Mouse (Mus musculus) CH12.LX (cell line): ENCODE measurements around the gene Mrps14. TPM values are rescaled to one million over a fixed set of nuclear protein-coding genes. Genes with fewer than 3 reads are reported as not detected.
A peak's percentile ranks its signal among the peaks of the same experiment; 100 is the strongest.

Experiments
- DNase-seq: peaks from one replicate; pipeline ENCODE4 v3.0.0-alpha.2; 2013; ENCODE audit errors: extremely low read depth
- H3K27ac ChIP-seq: 2 replicates; pipeline ENCODE4 v1.5.1; 2012; ENCODE audit warnings: low read depth, mild to moderate bottlenecking, control low read depth, moderate library complexity; ENCODE audit not compliant: insufficient read depth
- H3K27me3 ChIP-seq: replicated peaks from 2 replicates; pipeline ENCODE3; 2012; ENCODE audit warnings: inconsistent platforms
- H3K36me3 ChIP-seq, 2 experiments: replicated peaks in 1 of 2; 2 replicates each; pipeline versions ENCODE3 to v1.6.1; 2012; ENCODE audit warnings: inconsistent platforms in 1 of 2, low read length in 1 of 2, mild to moderate bottlenecking in 1 of 2, mixed read lengths in 1 of 2, moderate library complexity in 1 of 2; ENCODE audit not compliant: control insufficient read depth in 1 of 2, insufficient read depth in 1 of 2
- H3K4me1 ChIP-seq, 2 experiments: 2 replicates each; pipeline ENCODE4 v1.6.1; 2012; ENCODE audit warnings: inconsistent platforms in 1 of 2, moderate library complexity in 1 of 2; ENCODE audit not compliant: insufficient read depth in 2 of 2, control insufficient read depth in 1 of 2
- H3K4me2 ChIP-seq: 2 replicates; pipeline ENCODE4 v1.6.1; 2012; ENCODE audit warnings: low read depth, mild to moderate bottlenecking, control low read depth; ENCODE audit not compliant: poor library complexity, insufficient read depth, severe bottlenecking
- H3K4me3 ChIP-seq, 3 experiments: fragments of 150-350 bp in 1 of 3; sonication (generic) in 1 of 3; replicated peaks in 1 of 3; 2 replicates each; pipeline versions ENCODE3 to v1.5.1; 2011 to 2012; ENCODE audit warnings: low read depth in 2 of 3, low read length in 2 of 3, mild to moderate bottlenecking in 2 of 3, moderate library complexity in 2 of 3, control low read depth in 1 of 3, improper control_type of control experiment in 1 of 3, inconsistent platforms in 1 of 3, mixed read lengths in 1 of 3; ENCODE audit not compliant: poor library complexity in 1 of 3
- H3K79me2 ChIP-seq: replicated peaks from 2 replicates; pipeline ENCODE4 v1.6.1; 2012; ENCODE audit warnings: mild to moderate bottlenecking, moderate library complexity; ENCODE audit not compliant: control insufficient read depth, poor library complexity, insufficient read depth, severe bottlenecking; ENCODE audit errors: extremely low read depth
- H3K9ac ChIP-seq: 2 replicates; pipeline ENCODE4 v1.6.1; 2012; ENCODE audit warnings: low read depth, mild to moderate bottlenecking, control low read depth, moderate library complexity; ENCODE audit not compliant: insufficient read depth
- H3K9me3 ChIP-seq: replicated peaks from 2 replicates; pipeline ENCODE3; 2012; ENCODE audit warnings: low read length, inconsistent platforms, mixed read lengths
- BHLHE40 ChIP-seq: IDR thresholded peaks from 2 replicates; pipeline ENCODE4 v1.6.1; 2011; ENCODE audit warnings: mild to moderate bottlenecking, low read depth, low read length, improper control_type of control experiment
- CHD2 ChIP-seq: IDR thresholded peaks from 2 replicates; pipeline ENCODE4 v1.6.1; 2011; ENCODE audit warnings: low read length, improper control_type of control experiment
- E2F4 ChIP-seq: IDR thresholded peaks from 2 replicates; pipeline ENCODE4 v1.6.1; 2011; ENCODE audit warnings: low read depth, low read length, improper control_type of control experiment; ENCODE audit not compliant: insufficient replicate concordance
- ELF1 ChIP-seq: IDR thresholded peaks from 2 replicates; pipeline ENCODE4 v1.6.1; 2014; ENCODE audit warnings: low read depth, mild to moderate bottlenecking, inconsistent platforms, low read length, improper control_type of control experiment
- EP300 ChIP-seq: IDR thresholded peaks from 2 replicates; pipeline ENCODE4 v1.6.1; 2011; ENCODE audit warnings: low read length, improper control_type of control experiment
- ETS1 ChIP-seq: conservative IDR thresholded peaks from 2 replicates; pipeline ENCODE4 v1.6.1; 2012; ENCODE audit warnings: low read depth, mild to moderate bottlenecking, inconsistent platforms, low read length, improper control_type of control experiment, moderate library complexity
- HCFC1 ChIP-seq: IDR thresholded peaks from 2 replicates; pipeline ENCODE4 v1.6.1; 2012; ENCODE audit warnings: low read depth, mild to moderate bottlenecking, inconsistent platforms, low read length, improper control_type of control experiment
- IRF4 ChIP-seq: IDR thresholded peaks from 2 replicates; pipeline ENCODE4 v1.6.1; 2014; ENCODE audit warnings: low read depth, mild to moderate bottlenecking, inconsistent platforms, low read length, improper control_type of control experiment
- JUN ChIP-seq: IDR thresholded peaks from 2 replicates; pipeline ENCODE4 v1.6.1; 2011; ENCODE audit warnings: low read depth, mild to moderate bottlenecking, low read length, improper control_type of control experiment, moderate library complexity; ENCODE audit not compliant: insufficient read depth
- JUND ChIP-seq: conservative IDR thresholded peaks from 2 replicates; pipeline ENCODE4 v1.6.1; 2011; ENCODE audit warnings: low read depth, low read length, improper control_type of control experiment
- MAFK ChIP-seq: IDR thresholded peaks from 2 replicates; pipeline ENCODE4 v1.6.1; 2011; ENCODE audit warnings: low read length, improper control_type of control experiment; ENCODE audit not compliant: insufficient replicate concordance
- MAX ChIP-seq: IDR thresholded peaks from 2 replicates; pipeline ENCODE4 v1.6.1; 2011; ENCODE audit warnings: low read length, improper control_type of control experiment
- MEF2A ChIP-seq: IDR thresholded peaks from 2 replicates; pipeline ENCODE4 v1.6.1; 2014; ENCODE audit warnings: low read depth, mild to moderate bottlenecking, inconsistent platforms, low read length, improper control_type of control experiment, borderline replicate concordance
- MXI1 ChIP-seq: IDR thresholded peaks from 2 replicates; pipeline ENCODE4 v1.6.1; 2011; ENCODE audit warnings: mild to moderate bottlenecking, low read depth, low read length, improper control_type of control experiment
- MYC ChIP-seq: IDR thresholded peaks from 2 replicates; pipeline ENCODE4 v1.6.1; 2011; ENCODE audit warnings: low read depth, mild to moderate bottlenecking, improper control_type of control experiment, low read length
- NELFE ChIP-seq: IDR thresholded peaks from 2 replicates; pipeline ENCODE4 v1.6.1; 2011; ENCODE audit warnings: low read depth, low read length, improper control_type of control experiment
- NRF1 ChIP-seq: IDR thresholded peaks from 2 replicates; pipeline ENCODE4 v1.6.1; 2014; ENCODE audit warnings: low read depth, mild to moderate bottlenecking, inconsistent platforms, low read length, improper control_type of control experiment, moderate library complexity
- POLR2A ChIP-seq: IDR thresholded peaks from 2 replicates; pipeline ENCODE4 v1.6.1; 2011; ENCODE audit warnings: low read depth, mild to moderate bottlenecking, improper control_type of control experiment, low read length
- POLR2AphosphoS2 ChIP-seq: IDR thresholded peaks from 2 replicates; pipeline ENCODE4 v1.6.1; 2011; ENCODE audit warnings: low read depth, low read length, improper control_type of control experiment
- RAD21 ChIP-seq: IDR thresholded peaks from 2 replicates; pipeline ENCODE4 v1.6.1; 2011; ENCODE audit warnings: low read depth, mild to moderate bottlenecking, low read length, improper control_type of control experiment, moderate library complexity
- RCOR1 ChIP-seq: conservative IDR thresholded peaks from 2 replicates; pipeline ENCODE4 v1.6.1; 2012; ENCODE audit warnings: low read depth, mild to moderate bottlenecking, inconsistent platforms, low read length, improper control_type of control experiment
- SIN3A ChIP-seq: IDR thresholded peaks from 2 replicates; pipeline ENCODE4 v1.6.1; 2012; ENCODE audit warnings: low read length, improper control_type of control experiment, inconsistent platforms
- TBP ChIP-seq: conservative IDR thresholded peaks from 2 replicates; pipeline ENCODE4 v1.6.1; 2011; ENCODE audit warnings: low read depth, low read length, improper control_type of control experiment
- TCF12 ChIP-seq: IDR thresholded peaks from 2 replicates; pipeline ENCODE4 v1.6.1; 2014; ENCODE audit warnings: low read depth, mild to moderate bottlenecking, inconsistent platforms, low read length, improper control_type of control experiment
- USF2 ChIP-seq: conservative IDR thresholded peaks from 2 replicates; pipeline ENCODE4 v1.6.1; 2011; ENCODE audit warnings: low read depth, low read length, improper control_type of control experiment
- ZKSCAN1 ChIP-seq: IDR thresholded peaks from 2 replicates; pipeline ENCODE4 v1.6.1; 2012; ENCODE audit warnings: low read depth, inconsistent platforms, low read length, improper control_type of control experiment, borderline replicate concordance
- ZMIZ1 ChIP-seq: IDR thresholded peaks from 2 replicates; pipeline ENCODE4 v1.6.1; 2012; ENCODE audit warnings: low read depth, mild to moderate bottlenecking, inconsistent platforms, low read length, improper control_type of control experiment
- ZNF384 ChIP-seq: IDR thresholded peaks from 2 replicates; pipeline ENCODE4 v1.6.1; 2012; ENCODE audit warnings: low read depth, low read length, improper control_type of control experiment, inconsistent platforms
- dilution Hi-C: fragments of 300-500 bp; cut with MboI; formaldehyde crosslinking; loops from 2 replicates; pipeline ENCODE4 v1.14.3; 2020; ENCODE audit warnings: low sequenced_read_pairs; ENCODE audit not compliant: extremely low pct_unique_long_range_greater_than_20kb, extremely low pct_ligation_motif_present
- in situ Hi-C: fragments of 300-500 bp; cut with MboI; formaldehyde crosslinking; loops from 3 replicates; pipeline ENCODE4 v1.14.3; 2019; ENCODE audit warnings: low sequenced_read_pairs, low pct_ligation_motif_present, low pct_unique_long_range_greater_than_20kb, mixed read lengths
- polyA plus RNA-seq: library from polyadenylated mRNA; unstranded; fragments of >175 nt; gene quantifications from 2 replicates; pipeline ENCODE4 v1.2.1, GENCODE M21; 2012; ENCODE audit warnings: low read depth; ENCODE audit not compliant: insufficient read length
- total RNA-seq, 2 experiments: library from RNA; depleted of rRNA; stranded (reverse); fragments of 300-350 nt in 1 of 2; fragments of >200 nt in 1 of 2; gene quantifications; 2 replicates each; pipeline ENCODE4 v1.2.3; 2012 to 2014

Gene Mrps14
- total and polyA plus RNA-seq, 3 experiments: 103 to 142 (median 106) TPM

DNA sequence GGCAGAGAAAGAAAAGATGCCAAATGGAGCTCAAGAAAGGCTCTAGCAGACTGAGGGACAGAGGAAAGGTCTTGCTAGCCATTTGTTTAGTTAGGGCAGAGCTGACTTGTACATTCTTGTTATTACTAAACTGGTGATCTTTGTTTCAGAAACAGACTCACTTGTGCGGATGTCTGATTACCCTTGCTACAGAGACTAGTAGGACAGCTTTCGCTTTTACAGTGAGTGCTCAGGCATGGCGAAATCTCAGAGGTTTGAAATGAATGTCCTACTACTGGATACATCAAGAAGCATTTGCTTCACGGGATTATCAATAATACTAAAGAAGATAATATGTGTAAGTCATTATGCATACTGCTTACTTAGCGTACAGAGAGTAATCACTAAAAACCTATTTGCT lies 49.7 kb downstream of the Mrps14 start:
- Histone ChIP-seq H3K9me3 (peaks cover 3% of the 10 kb centered on the region), H3K4me1 (peaks cover 4 to 59% of the 10 kb centered on the region in 2 experiments), H3K27me3 (no peaks in the 10 kb centered on the region), H3K4me3 (peak overlapping the region in 2 of 3 experiments; percentile 17 to 28), H3K27ac (peak overlapping the region; percentile 88), H3K4me2 (peak overlapping the region; percentile 93), H3K79me2 (peaks cover 33% of the 10 kb centered on the region), H3K36me3 (peaks cover 10 to 26% of the 10 kb centered on the region in 2 experiments), H3K9ac (peak overlapping the region; percentile 58)
- dilution Hi-C loops (no loop called here), in situ Hi-C loops (loop anchor here (10.0 kb wide), 1 partner anchor 130 kb away; no protein-coding TSS in a partner anchor)
- DNase-seq: peak; percentile 82
- no peak for TF ChIP-seq RAD21
- TF ChIP-seq RCOR1: no peak
- TF ChIP-seq MAFK: peak; percentile 75
- TF ChIP-seq MXI1: peak; percentile 52; the same call in 1 of the 2 replicates
- TF ChIP-seq MEF2A: peak; percentile 66; the same call in 1 of the 2 replicates
- peak; percentile 91 for TF ChIP-seq JUND
- peak; percentile 95 for TF ChIP-seq IRF4
- TF ChIP-seq ETS1: peak; percentile 63; the same call in 1 of the 2 replicates
- TF ChIP-seq JUN: peak; percentile 82
- TF ChIP-seq BHLHE40: peak; percentile 78
- TF ChIP-seq NRF1: no peak
- TF ChIP-seq EP300: peak; percentile 87
- peak; percentile 72 for TF ChIP-seq ZKSCAN1
- TF ChIP-seq TCF12: peak; percentile 66; the same call in 1 of the 2 replicates
- no peak; the same call in 1 of the 2 replicates for TF ChIP-seq ZNF384

DNA sequence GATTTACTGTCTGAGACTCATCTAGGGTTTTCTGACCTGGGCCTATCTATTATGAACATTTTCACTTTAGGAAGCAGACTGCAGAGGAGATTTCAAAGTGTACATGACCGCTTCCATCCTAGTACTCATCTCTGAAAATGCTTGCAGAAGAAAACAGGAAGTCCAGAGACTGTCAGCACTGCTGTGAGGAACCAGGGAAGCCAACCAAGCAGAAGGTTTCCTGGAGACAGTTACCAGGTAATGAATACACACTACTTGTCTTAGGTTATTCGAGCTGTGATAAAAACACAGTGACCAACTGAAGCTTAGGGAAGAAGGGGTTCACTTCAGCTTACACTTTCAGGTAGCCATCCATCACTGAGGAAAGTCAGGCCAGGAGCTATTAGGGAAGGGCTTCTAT lies 50.9 kb downstream of the Mrps14 start:
- H3K9ac ChIP-seq: peak overlapping the region; percentile 45
- TF ChIP-seq NRF1 (no peak), POLR2A (no peak), POLR2AphosphoS2 (no peak), IRF4 (peak; percentile 82), ZMIZ1 (no peak), E2F4 (no peak), NELFE (0 out of 2 replicates have a peak, but pooled peaks have one; percentile 34), ETS1 (peak; percentile 52; the same call in 1 of the 2 replicates), MXI1 (peak; percentile 14), SIN3A (peak; percentile 94), RCOR1 (0 out of 2 replicates have a peak, but pooled peaks have one; percentile 24), CHD2 (0 out of 2 replicates have a peak, but pooled peaks have one; percentile 44), ELF1 (peak; percentile 86), HCFC1 (peak; percentile 31; the same call in 1 of the 2 replicates), EP300 (peak; percentile 89), USF2 (no peak), MYC (peak; percentile 74; the same call in 1 of the 2 replicates), MAX (0 out of 2 replicates have a peak, but pooled peaks have one; percentile 13), JUND (peak; percentile 58), TCF12 (peak; percentile 48; the same call in 1 of the 2 replicates), ZNF384 (no peak; the same call in 1 of the 2 replicates), MAFK (no peak), MEF2A (no peak), TBP (peak; percentile 50; the same call in 1 of the 2 replicates)
- H3K79me2 ChIP-seq: peaks cover 30% of the 10 kb centered on the region
- peak overlapping the region; percentile 8 to 41 (median 38) for H3K4me3 ChIP-seq
- H3K27ac ChIP-seq: peak overlapping the region; percentile 71
- peaks cover 4 to 14% of the 10 kb centered on the region in 2 experiments for H3K36me3 ChIP-seq
- peak overlapping the region; percentile 92 for H3K4me2 ChIP-seq
- in situ Hi-C loops (loop anchor here (10.0 kb wide), 1 partner anchor 129 kb away; no protein-coding TSS in a partner anchor), dilution Hi-C loops (no loop called here)
- no peaks in the 10 kb centered on the region for H3K9me3 ChIP-seq
- H3K27me3 ChIP-seq: no peaks in the 10 kb centered on the region
- DNase-seq: peak; percentile 84
- H3K4me1 ChIP-seq: peaks cover 2 to 67% of the 10 kb centered on the region in 2 experiments; a peak in 3 of 4 replicates
